Mouse (Mus musculus): ENCODE data around the gene Mlph.

DNA sequence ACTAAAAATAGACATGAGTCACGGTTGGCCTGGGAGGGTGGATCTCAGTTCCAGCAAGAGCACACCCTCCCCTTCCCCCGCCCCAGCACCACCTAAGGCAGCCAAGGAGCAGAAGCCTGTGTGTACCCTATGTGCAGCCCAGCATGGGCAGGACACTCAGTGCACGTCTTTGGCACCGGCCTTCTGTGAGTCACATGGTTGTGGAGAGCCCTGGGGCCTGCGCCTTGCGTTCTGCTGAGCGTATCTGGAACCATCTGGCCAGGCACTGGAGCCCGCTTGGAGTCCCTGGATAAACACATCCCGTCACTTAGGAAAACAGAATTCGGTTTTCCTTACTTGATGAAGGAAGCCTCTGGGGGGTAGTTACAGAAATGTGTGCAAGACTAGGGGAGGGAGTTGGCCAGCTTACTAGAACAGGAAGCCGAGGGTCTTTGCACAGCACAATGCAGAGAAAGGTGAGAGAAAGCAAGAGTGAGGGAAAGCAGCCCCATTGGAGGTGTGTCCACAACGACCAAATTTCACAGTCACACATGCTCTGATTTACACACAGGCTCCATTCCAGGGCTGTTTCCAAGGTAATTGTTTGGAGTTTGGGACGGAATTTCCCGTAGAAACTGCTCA is 18.0 kb upstream of the Mlph start:
- TF ChIP-seq CTCF (IDR thresholded peaks at IDR 0.05; ENCODE audit: low read depth, low read length) (no peak), POLR2A (IDR thresholded peaks at IDR 0.05; ENCODE audit: extremely low read depth, insufficient read depth, low read length) (no peak)

Measured in liver, adult 2 months (tissue).